Mouse (Mus musculus) adrenal gland, adult 8-10 months (tissue): ENCODE measurements at regions not wholly inside any gene's neighbourhood (a gene's known extent, or its start where the extent isn't known, plus 50 kb on each side); places are given as distances from the start of the nearest gene placed in this dataset.

Experiments used
- DNase-seq: peaks from one replicate; pipeline ENCODE4 v3.0.0; 2022

DNA sequence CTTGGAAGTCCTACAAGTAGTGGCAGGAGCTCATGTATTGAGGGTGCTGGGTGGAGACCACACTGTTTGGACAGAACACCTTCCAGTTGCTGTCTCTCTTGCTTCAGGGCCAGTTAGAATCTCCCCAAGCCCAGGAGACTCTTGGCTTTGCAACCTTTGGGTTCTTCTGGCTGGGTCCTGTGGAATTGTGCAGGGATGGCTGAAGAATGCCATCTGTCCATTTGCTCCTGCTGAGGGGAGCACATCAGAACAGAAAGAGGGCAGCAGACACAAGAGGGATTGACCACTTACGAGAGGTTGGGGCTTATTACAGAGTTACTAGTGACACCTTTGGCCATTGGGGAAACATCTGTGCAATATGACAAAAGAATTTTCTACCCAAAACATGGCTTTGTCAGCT, 145.1 kb downstream of the Rps24 start:
- no peak for DNase-seq

DNA sequence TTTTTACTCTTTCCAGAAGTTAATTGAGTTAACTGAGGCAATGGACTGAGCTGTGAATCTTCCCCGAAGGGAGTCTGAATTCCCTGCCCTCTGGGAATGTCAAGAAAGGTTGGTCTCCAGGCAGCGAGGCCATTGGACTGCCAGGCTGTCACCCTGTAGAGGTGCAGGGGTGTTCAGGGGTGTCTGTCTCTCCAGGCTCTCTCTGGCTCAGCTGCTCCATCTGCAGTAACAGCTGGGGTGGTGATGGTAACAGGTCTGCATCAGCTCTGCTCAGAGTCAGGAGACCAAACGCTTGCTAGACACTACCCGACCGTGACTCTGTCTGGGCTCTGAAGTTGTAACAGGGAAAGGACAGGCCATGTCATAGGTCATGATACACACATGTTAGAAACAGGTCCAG, 154.9 kb downstream of the Rps24 start:
- no peak for DNase-seq

DNA sequence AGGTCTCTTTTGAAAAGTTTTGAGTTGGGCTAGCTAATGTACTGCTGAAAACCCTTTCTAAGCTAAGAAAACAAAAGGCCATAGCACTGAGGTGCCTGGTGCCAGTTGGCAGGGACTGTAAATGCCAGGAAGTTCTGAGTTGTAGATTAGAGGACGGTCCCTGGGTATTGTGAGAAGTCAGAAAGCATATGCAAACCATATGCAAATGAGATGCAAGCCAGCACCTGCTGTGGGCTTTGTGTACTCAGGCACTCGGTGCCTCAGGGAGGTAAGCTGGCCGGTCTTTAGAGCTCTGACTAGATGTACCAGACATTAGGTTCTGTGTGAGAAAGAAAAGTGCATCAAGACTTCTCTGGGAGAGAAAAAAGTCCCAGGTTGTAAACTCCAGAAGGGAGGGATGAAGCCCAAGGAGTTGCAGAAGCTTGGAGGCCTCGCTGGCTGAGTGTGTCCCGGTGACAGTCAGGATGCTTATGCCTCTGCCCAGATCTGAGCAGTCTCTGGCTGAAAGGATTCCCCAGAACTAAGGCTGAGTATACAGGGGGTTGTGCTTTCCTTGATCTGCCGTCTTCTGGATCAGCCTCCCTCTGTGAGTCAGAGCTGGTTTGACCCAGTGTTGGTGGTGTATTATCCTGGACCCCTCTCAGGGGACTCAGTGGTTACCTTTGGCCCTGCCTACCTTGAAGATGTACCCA, 157.3 kb downstream of the Rps24 start:
- DNase-seq = no peak

DNA sequence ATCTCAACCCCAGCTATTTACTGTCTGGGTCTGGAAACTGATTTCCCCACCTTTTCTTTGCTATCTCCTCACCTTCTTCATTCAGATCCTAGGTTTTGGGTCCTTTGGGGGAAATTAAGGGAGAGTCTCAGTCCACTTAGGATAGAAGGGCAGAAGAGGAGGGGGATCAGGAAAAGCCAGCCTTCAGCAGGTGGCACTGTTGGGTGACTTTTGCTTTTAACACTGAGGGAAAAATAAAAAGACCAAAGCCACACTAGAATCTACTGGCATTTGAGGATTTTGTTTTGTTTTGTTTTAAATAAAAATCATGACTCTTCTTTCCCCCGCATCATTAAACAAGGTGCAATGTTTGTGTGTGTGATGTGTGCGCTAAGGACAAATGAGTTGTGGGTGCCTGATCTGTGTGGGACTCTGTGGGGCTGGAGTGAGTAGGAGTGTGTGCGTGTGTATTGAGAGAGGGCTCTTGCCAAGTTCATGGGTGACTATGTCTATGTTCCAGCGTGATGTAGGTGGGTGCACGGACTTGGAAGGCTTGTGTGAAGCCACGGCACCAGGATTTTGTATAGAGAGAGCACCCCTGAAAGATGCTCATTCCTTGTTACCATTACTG, 159.4 kb downstream of the Rps24 start:
- no peak for DNase-seq

DNA sequence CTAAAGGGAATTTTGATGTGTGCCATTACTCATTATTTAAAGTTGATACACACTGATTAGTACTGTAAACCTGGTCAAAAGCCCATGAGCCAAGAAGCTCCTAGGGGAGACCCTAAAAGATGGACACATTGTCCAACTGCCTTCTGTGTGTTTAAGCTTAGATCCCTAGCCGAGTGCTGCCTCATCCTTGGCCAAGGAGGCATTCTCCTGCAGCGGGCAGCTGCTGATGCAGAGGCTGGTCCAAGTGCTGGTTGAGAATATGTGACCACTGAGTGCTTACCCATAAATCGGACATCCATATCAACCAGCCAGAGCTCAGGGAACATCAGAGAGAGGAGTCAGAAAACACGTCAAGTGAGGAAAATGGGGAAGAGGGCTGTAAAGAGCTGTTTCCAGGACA, 160.8 kb downstream of the Rps24 start:
- no peak for DNase-seq

DNA sequence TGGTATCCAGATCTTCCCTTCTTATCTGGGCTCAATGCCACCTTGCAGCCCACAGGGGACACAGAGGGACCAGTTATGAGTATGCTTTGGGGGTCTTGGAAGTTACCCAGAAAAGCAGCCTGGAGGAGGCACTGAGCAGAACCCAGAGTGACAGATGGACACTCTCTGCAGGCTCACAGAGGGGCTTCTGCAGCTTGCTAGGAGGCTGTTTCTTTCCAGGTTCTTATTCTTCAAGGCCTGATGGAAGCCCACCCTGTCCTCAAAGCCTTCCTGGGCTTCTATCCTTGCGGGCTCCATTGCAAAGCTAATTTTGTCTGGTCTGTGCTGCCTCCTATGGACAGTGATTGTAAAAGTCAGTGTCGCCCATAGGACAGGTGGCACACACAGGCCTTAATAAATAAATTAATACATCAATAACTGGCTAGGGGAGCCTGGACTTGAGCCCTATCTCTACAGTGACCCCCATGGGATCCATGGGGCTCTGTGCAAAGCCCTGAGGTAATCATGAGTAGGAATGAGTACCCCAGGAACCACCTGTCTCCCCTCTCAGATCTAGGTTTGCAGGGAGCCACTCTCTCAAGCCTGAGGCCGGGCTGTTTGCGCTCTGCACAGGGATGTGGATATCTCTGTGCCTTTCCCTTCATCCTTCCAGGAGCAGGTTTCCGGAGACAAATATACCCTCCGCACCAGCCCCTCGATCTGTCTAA, 163.4 kb downstream of the Rps24 start:
- DNase-seq = no peak

DNA sequence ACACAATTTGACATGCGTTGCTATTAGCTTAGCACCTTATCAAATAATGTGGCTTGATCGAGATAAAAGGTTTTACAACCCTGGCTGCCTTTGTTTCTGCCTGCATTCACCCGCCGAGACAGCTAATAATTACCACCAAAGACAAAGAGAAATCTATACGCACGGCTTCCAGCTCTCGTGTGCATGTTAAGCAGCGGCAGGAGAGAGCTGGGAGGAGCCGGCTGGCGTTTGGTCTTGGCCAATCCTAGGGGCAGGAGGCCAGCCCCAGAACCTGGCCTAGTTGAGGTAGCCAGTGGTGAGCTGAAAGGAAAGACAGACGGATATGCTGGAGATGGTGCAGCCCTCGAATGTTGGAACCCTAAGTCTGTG, 164.0 kb downstream of the Rps24 start:
- no peak for DNase-seq

DNA sequence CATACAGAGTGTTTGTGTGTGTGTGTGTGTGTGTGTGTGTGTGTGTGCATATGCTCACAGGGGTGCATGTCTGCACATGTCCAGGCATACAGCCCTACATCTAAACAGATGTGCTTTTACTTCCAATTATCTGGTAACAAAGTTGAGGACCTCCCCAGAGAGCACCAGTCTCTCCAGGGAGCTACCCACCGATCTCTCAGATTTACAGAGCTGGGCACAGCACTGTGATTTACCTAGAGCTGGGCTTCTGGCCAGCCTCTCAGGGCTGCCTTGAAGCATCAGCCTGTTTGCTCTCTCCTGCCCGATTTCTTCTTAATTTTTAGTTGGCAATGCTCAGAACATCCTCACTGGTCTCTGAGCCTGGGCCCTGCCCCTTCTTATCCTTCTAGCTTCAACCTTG, 165.7 kb downstream of the Rps24 start:
- DNase-seq = no peak

DNA sequence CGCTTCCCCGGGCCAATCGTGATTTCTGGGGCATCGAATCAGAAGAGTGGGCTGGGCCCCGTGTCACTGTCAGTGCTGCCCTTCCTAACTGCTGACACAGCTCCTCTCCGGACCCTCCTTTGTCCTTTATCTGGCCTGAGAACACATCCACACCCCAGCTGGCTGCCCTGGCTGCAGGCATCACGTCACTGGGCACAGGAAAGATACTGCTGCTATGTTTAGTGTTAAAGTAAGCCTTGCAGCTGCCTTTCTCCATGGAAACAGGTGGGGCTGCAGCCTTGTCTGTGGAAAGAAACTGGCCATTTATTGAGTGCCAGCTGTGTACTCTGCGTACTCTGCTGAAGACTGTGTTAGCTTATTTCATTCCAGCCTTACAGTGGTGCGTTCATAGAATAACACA, 168.7 kb downstream of the Rps24 start:
- DNase-seq = no peak

DNA sequence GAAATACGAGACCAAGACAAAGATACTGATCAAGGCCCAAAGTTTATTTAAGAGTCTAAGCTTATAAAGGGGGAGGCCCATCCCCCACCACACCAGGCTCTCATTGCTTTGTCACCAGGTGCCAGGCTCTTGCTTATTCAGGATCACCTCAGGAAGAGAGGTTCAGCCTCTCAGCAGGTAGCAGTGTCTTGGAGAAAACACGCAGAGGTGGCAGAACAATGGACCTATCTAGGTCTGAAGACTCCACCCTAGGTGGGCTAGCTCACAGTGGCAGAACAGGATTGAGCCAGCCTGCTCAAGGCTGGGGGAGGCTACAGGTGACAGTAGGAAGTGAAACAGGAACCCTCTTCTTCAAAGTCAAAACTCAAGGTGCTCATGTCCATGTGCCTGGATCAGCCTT, 174.9 kb downstream of the Rps24 start:
- DNase-seq = no peak

DNA sequence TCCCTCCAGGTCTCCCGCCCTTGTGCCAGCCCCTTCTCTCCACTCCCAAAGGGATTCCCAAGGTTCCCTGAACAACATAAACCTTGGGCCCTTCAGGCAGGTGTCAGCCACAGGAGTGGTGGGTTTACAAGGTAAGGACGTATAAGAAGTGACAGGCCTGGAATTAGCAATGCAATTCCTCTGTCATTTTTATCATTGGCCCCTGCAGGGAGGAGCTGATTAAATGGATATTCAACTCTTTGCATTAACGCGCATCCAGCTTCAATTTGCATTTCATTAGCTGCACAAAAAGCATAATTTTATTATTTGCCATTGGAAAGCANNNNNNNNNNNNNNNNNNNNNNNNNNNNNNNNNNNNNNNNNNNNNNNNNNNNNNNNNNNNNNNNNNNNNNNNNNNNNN, 178.3 kb downstream of the Rps24 start:
- DNase-seq = no peak
